Mouse (Mus musculus) c-Kit-positive CD71-negative TER-119-negative erythroid progenitor cells, embryonic 14.5 days (primary cell): ENCODE measurements around the gene Rassf4.
A peak's percentile ranks its signal among the peaks of the same experiment; 100 is the strongest.

ENCODE experiments used
- DNase-seq: peaks from one replicate; pipeline ENCODE4 v3.0.0-alpha.2; 2013; ENCODE audit warnings: low read depth

Gene Rassf4

DNA sequence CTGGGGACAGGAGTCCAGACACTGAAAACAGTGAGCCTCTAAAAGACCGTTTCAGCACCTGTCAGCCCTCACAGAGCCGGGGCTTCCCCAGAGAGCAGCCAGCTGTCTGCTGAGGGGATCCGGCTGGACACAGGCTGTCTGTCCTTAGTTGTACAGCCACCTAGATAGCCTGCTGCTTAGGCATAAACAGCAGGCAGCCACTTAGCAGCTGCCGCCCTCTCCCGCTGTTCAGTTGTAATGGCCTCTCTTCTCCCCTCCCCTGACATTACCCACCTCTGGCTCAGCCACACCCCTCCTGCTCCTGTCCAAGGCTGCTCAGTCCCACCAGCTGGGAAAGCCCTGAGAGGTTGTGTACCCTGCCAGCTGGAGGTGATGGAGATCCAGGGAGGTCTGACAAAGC, 2.7 kb downstream of the Rassf4 start:
- no peak for DNase-seq

DNA sequence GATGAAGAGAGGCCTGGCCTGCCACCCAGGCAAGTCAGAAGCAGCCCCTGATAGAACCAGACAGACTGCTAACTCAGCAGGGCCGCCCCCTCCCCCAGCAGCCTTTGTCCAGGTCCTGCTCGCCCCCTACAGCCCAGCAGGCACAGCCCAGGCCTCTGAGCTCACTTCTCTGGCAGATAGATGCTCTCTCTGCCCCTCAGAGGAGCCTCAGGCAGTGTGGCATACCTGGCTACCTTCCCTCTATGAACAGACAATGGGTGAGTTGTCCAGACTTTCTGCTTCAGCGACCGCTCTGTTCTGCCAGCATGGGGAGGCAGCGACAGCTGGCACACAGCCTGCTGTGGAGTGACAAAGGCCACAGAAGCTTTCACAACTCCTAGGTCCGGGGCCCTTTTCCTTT, 3.6 kb downstream of the Rassf4 start:
- no peak for DNase-seq

DNA sequence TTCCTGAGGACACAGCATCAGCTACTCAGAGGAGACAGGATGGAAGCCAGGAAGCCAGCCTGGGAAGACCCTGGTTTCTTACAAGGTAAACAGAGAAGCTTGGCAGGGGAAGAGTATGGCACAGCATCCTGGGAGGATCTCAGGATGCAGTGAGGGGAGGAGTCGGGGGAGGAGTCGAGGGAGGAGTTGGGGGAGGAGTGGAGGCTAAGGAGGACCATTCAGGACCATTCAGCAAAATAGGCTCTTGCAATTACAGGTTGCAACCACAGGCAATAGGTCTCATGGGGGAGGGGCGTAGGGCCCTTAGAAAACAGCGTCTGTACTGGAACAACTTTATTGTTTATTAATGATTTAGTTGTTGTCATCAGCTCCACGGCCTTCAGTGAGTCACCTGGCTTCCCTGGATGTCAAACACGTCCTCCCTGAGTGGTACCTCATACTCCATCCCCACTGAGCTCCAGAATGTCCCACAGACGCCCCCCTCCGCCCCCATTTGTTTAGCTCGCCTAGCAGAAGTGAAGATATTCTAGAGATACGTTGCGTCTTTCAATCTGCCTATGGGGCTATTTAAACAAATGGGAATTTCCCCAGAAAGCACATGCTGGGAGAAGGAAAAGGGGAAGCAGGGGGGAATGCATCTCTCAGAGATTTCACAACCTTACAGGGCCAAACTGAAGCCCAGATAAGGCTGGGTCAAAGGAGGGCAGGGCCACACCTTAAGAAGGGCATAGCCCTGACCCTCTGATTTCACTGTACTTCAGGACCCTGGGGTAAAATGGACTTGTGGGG, 4.9 kb downstream of the Rassf4 start:
- no peak for DNase-seq

DNA sequence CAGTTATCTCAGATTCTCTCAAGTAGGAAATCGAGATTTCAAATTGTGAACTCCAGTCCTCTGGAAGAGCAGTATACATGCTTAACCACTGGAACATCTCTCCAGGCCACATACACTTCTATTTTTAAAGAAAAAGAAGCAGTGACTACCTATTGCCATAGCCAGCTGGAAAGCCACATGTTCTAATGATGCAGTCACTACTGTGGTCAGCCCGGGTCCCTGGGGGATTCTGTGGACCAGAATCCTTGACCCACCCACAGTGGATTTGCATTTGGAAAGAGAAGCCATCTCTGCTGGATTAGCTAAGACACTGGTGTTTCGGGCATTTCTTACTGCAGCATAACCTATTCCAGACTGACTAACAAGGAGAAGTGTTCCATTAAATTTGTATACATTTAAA, 6.4 kb downstream of the Rassf4 start:
- no peak for DNase-seq

DNA sequence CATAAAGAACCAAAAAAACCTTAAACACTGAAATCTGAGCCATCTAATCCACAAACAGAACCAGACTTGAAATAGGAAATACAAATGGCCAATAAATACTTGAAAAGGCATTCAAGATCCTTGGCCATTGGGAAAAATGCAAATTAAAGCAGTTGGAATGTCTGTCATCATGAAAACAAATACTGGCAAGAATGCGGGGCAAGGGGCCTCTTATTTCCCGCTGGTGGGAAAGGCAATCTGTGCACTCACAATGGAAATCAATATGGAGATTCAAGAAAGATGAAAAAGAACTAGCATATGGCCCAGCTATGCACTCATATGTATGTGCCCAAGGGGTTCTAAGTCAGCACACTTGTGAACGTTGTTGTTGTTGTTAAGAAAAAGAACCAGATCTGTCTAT, 6.9 kb downstream of the Rassf4 start:
- no peak for DNase-seq

DNA sequence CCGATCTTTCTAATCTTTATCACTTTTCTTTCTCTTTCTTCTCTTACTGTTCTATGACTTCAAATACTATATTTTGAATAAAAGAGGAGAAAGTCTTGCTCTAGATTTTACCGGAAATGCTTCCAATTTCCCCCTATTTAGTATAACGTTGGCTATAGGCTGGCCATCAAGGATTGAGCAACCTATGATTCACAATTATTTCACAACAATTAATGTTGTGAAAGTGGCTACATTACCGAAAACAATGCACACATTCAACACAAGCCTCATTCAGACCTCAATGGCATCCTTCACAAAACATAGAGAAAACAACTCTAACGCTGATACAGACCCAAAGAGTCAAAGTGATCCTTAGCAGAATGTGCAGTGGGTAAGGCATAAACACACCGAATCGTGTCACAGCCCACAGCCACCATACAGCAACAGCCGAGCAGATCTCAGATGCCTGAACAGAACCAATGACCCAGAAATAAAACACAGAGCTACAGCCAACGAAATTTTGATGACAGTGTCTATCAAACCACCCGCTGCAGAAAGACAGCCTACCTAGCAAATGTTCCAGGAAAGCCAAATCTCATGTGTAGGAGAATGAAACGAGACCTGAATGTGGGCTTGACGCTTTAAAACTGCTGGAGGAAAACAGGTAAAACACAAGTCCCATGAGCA, 7.5 kb downstream of the Rassf4 start:
- DNase-seq: no peak

DNA sequence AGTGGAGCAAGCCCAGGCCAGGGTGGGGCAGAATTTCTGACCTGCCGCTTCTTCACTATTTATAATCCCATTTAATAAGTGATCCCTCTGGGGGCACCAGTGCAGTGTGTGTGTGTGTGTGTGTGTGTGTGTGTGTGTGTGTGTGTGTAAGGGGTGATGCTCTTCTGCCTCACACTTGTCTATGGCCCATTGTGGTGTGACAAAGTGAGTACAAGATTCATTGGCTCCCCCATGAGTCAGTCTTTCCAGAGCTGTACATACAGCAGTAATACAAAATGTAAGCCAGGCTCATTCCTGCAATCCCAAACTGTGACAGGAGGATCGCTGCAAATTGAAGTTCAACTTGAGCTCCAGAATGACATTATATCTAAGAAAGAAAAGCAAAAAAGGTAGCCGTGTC, 8.9 kb downstream of the Rassf4 start:
- DNase-seq: no peak

DNA sequence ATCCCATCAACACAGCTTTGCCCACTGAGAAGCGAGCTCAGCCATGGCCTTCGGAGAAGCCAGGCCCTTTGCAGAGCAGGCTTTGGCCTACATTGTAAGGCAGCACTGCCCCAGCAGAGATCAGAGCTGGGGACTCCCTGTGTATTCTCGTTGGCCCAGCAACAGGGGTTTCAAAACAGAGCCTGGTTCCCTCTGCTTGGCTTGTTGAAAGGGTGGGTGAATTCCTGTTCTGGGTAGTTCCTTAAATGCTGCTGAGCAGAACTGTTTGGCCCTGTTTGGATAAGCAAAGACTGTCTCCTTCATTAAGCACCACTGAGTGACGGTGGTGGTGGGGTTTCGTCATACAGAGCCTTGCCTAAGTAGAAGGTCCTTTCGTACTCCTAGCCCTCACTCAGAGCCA, 9.7 kb downstream of the Rassf4 start:
- no peak for DNase-seq

DNA sequence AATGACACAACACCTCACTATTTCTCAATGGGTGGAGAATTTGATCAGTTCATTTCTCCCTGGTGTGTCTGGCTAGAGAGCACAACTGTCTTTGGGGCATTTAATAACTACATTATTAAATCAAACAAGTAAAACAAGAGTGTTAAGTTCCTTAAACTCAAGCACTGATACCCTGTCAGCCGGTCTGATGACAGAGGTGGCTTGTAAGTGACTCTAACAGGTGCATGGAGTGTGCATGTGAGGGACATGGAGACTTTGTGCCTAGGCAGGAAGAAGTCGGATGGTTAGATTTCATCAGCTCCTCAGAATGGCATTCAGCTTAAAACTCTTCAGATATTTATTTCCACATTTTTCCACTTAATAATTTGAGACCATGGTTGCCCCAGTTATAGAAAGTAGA, 10.4 kb downstream of the Rassf4 start:
- DNase-seq: no peak

DNA sequence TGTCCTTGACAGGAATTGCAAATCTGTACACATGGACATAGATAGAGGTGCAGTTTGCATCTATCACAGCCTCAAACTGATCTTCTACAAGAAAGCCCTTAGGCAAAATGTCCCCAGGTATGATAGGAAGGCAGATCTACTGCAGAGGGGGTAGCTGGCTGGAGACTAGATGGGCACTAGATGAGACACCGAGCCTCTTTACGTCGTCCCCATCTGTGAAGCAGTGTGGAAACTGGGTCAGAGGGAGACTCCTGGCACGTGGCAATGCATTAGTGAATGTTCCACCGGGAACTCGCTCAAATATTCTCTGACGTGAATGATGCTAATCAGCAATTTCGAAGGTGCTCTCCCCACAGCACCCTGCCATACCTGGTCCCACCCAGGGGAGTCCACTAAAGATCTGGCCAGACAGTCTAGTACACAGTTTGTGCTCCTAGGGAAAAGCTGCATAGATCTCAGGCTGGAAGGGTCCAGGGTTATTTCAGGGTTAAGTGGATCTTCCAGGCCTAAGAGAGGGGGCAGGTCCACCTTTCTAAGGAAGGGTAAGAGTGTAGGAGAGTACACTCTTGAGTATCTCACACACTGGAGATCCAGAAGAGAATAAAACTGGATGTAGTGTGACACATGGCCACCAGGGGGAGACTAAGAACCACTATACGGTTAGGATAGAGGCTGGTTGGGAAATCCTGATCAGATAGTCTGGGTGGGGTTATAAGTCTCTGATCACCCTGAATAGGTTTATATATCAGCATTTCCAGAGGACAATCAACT, 19.9 kb downstream of the Rassf4 start:
- DNase-seq: peak; percentile 64

DNA sequence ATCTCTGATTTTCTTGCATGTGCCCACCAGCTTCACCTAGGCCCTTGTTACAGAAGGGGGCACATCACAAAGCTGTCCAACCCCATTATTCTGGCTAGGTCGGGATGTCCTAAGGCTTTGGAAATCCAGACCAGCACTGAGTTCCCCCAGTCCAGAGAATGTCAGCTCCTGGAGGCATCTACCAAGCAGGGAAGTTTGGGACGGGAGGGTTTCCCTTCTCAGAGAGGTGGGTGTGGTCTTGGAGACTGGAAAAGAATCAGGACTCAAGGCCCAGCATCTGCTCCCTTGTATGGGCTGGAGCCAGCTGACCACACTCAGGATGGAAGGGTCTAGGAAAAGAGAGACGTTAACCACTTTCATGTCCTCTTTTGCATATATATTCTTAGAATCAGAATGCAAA, 20.6 kb downstream of the Rassf4 start:
- no peak for DNase-seq

DNA sequence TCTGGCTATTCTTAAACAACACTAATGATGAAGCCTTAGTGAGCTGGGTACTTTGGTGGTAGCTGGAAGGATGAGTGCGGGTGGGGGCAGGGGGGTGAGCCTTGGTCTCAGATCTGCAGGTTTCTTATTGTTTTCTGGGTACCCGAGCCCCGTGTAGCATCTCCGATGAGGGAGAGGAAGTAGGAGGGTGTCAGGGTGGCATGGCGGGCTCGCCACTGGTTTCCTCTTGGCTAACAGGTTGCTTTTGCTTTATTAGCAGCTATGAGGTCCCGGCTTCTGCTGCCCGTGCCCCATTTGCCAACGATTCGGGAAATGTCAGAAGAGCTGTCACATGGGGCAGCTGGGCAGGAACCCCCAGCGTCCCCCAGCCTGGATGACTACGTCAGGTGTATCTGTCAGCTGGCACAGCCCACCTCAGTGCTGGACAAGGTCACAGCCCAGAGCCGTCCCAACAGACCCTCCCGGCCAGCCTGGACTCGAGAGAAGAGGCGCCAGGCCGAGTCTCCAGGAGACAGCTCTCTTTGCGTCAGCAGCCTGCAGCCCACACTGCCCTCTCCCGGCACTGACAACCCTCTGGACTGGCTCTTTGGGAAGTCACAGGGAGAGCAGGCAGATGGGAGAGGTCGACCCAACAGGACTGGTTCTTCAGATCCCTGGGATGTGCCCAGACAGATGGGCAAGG, 22.2 kb downstream of the Rassf4 start:
- DNase-seq: no peak

DNA sequence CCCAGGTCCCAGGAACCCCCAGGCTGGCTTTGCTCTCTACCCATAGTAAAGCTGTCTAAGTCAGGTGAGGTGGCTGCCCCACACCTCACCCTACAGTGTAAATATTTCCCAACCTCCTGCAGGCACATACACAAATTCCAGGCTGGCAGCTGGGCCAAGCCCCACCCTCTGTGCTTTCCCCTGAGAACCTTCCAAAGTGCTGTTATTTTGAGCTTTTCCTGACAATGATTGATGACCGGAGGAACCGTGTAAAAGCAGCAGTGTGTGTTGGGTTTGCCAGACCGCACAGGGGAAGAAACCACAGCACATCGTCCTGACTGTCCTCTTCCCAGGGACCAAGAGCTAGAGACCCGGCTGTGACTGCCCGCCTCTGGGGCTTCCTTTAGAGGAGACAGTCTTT, 23.3 kb downstream of the Rassf4 start, which contains the start of gene Depp1:
Gene Depp1, plus strand, starts transcription at position 204 of the 400 bp plus-strand sequence.
- DNase-seq: no peak

DNA sequence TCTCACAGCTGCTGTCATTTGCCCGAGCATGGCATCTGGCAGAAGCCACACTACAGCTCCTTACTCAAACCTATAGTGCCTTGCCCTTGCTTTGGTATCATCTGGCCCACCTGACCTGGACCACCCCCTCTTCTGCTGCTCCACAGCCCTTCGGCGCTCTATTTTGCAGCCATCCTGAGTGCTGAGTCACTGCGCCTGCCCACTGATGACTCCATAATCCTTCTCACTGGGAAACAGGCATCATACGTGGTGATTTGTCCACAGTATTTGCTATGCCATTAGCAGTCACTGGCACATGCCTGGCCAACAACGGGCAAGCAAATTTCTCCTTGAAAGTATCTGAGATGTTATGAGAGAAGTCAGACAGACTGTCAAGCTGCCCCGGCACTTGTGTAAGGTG, 23.9 kb downstream of the Rassf4 start:
- DNase-seq: no peak

DNA sequence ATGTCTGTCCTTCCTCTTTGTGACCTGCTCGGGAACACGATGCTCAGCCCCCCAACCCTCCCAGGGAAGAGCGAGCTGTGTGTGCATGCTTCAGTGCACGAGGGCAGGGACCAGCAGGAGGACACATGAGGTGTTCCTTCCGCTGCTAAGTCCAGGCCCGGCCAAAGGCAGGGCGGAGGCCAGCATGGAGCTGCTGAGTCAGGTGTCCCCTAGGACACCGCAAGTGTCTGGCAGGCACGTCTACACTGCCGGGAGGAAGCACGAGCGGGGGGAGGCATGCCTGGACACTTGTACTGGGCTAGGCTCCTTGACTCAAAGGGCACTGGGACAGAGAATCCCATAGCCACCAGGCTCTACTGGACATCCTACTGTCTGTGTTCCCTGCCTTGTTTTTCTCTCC, 26.0 kb downstream of the Rassf4 start:
- DNase-seq: no peak

DNA sequence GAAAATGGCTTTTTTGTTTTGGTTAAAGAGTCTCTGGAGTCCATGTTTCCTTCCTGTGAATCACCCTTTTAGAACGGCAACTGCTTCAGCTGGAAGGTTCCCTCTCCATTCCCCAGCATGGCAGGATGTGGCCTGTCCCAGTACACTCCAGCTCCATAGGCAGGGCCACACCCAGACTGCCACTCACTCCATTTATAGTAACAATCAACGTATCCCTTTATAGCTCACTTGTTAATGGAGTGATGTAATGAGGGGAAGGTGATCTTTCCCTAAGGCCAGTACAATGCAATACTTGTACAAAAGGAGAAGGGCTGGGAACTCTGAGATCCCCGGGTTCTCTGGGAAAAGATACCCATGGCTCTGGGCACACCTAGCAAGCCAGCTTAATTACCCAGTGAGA, 29.4 kb downstream of the Rassf4 start:
- DNase-seq: no peak

DNA sequence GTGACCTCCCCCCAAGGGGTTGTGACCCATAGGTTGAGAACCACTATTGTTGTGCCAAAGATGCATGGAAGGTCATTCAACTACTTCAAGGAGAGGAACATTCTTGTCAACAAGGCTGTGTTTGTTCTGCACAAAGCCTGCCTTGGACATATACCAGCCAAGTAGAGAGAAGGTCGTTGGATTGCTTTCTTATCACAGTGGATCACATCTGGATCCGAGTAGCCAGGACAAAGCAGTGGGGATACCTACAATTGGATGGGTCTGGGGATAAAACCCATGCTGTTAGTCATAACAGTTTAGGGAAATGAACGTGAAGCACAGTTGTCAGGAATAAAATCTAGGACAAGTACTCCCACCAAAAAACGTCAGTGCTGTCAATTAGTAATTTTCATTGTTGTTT, 29.9 kb downstream of the Rassf4 start:
- no peak for DNase-seq

DNA sequence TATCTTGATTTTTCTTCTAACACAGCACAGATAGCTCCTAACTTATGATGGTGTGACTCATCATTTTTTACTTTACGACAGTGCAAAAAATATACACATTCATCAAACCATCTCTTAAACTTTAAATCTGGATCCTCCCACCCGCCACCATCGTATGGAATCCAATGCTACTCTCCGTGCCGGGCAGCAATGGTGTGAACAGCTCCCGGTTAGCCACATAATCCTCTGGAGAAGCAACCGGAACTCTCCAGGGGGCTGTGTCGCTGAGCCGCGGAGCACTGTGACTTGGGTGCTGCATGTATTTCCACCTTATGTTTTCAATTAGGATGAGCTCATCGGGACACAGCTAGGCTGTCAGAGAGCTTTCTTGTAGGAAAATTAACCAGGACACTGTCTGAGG, 30.8 kb downstream of the Rassf4 start:
- no peak for DNase-seq

DNA sequence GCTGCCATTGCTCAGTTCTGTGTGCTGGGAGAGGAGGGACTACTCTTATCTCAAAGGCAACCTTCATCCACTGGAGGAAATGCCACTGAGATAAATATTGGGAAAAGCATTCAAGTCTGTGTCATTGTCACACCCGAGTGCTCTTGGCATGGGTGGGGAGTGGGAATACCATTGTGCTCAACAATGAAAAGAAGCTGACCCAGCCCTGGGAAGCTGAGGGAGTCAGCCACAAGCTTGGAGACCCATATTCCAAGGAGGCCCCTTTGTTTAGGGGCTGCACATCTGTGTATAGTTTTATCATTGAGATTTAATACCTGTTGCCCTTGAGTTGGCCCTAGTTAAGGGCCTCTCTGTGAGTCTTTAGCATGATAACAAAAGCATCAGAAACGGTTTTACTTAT, 34.1 kb downstream of the Rassf4 start:
- no peak for DNase-seq

DNA sequence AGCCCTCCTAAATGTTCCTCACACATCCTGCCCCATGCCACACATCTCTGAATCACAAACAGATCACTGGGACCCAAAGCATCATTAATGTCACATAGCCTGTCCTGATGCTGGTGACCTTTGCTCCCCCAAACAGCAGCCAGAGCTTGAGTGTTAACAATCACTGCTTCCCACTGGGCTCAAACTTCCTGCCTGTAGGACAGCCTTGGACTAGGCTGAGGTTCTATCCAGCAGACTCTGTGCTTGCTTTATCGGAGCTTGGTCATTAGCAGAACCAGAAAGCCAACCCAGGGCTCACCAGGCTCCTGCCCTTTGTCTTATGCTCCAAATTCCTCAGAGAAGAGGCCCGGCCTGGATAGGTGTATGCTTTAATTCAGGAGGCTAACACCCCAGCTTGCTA, 34.9 kb downstream of the Rassf4 start:
- no peak for DNase-seq

DNA sequence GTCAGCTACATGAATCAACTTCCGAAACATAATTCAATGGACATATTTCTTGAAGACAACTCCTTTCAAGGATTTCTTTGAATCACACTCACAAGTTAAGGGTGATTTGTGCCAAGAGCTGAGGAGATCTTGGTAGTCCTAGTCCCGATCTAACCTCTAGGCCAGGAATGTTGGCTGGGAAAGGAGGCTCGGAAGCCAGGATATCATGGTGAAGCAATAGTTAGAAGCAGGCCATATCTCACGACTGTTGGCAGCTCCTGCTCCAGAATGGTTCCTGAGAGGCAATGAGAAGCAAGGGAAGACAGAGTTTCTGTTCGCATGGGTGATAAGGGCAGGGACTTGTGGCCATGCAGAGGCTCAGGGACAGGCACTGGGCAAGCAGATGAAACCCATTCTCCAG, 36.3 kb downstream of the Rassf4 start:
- no peak for DNase-seq

DNA sequence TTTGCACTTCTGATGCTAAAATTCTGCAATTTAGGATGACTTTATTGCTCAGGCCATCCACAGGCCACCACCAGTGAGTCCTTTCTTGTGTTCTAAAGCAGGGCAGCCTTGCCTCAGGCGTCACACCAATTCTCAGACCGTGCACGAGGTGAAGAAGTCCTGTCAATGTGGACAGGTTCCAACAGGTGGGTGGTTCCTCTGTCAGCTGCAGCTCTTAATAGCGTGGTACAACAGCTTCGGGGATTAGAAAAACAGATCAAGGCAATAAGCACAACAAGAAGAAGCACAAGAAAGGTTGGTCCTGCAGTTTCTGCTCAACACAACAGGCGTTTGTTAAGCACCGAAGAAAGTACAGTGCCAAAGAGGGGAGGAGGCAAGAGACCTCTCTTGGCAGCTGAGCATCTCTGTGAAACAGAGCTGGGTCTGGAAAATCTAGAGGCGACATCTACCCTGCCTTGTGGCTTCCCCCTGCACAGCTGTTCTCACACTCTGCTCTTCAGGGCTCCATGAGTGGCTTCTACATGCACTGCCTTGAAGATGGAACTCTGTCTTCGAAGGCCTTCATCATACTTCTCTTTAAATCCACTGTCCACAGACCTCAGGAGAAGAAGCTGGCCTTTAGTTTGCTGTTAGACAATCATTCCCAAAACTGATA, 37.0 kb downstream of the Rassf4 start:
- no peak for DNase-seq
